Mouse (Mus musculus) neural tube, embryonic 12.5 days (tissue): ENCODE measurements around the gene Tbc1d8. TPM values are rescaled to one million over a fixed set of nuclear protein-coding genes. Genes with fewer than 3 reads are reported as not detected.

ENCODE experiments used
- ATAC-seq: fragments of 200-750 bp; cut with Nextera tagmentation; 2 replicates; pipeline ENCODE4 v1.8.0; 2017; ENCODE audit warnings: low read depth, mild to moderate bottlenecking, moderate TSS enrichment, moderate library complexity; ENCODE audit not compliant: low FRiP score
- H3K27ac ChIP-seq: fragments of 300-500 bp; sonication (generic); 2 replicates; pipeline ENCODE4 v1.5.1; 2016
- H3K27me3 ChIP-seq: fragments of 300-500 bp; sonication (generic); replicated peaks from 2 replicates; pipeline ENCODE4 v1.6.1; 2016; ENCODE audit warnings: mild to moderate bottlenecking
- H3K36me3 ChIP-seq: fragments of 300-500 bp; sonication (generic); 2 replicates; pipeline ENCODE4 v1.6.1; 2016; ENCODE audit warnings: mild to moderate bottlenecking
- H3K4me1 ChIP-seq: fragments of 300-500 bp; sonication (generic); 2 replicates; pipeline ENCODE4 v1.6.1; 2016
- H3K4me2 ChIP-seq: fragments of 300-500 bp; sonication (generic); replicated peaks from 2 replicates; pipeline ENCODE4 v1.6.1; 2016; ENCODE audit warnings: mild to moderate bottlenecking
- H3K4me3 ChIP-seq: fragments of 300-500 bp; sonication (generic); 2 replicates; pipeline ENCODE4 v1.5.1; 2016
- H3K9ac ChIP-seq: fragments of 300-500 bp; sonication (generic); 2 replicates; pipeline ENCODE4 v1.6.1; 2016; ENCODE audit warnings: mild to moderate bottlenecking
- H3K9me3 ChIP-seq: fragments of 300-500 bp; sonication (generic); 2 replicates; pipeline ENCODE4 v1.6.1; 2016; ENCODE audit warnings: mild to moderate bottlenecking
- WGBS: fragments of 180-500 bp; shearing (Covaris S2); methylation state at CpG from one replicate; pipeline ENCODE4 v1.1.7; 2016; 5-methylcytosine and 5-hydroxymethylcytosine counted together
- polyA plus RNA-seq: library from polyadenylated mRNA; unstranded; fragments of >200 nt; fragmentation: Nextera tagmentation; extraction: Ambion mirVana; gene quantifications from 2 replicates; pipeline ENCODE4 v1.2.1, GENCODE M21; 2016

Gene Tbc1d8
- polyA plus RNA-seq, 1 experiment from 2014 or later, result 9.5 TPM

DNA sequence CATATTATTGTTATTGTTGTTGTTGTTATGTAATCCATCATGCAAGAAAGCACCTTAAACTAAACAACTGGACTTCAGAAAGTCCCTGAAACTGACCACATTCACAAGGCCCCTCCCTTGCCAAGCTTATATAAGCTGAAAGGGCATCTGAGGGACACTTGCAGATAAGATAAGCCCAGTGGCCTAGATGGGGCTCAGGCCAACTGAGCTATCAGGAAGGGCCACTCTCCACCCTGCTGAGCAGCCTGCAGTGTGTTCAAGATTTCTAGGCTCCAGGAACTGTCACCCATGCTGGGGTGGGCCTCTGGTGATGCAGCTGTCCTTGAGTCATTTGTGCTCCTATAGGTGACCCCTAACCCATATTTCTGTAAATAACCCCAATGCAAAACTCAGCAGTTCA, 39.9 kb downstream of the Tbc1d8 start:
- ATAC-seq, result no peak
- Histone ChIP-seq H3K36me3 (no peaks in the 10 kb centered on the region), H3K9me3 (no peaks in the 10 kb centered on the region), H3K27me3 (no peaks in the 10 kb centered on the region), H3K9ac (no peak overlapping the region), H3K4me3 (no peak overlapping the region), H3K4me1 (no peaks in the 10 kb centered on the region), H3K27ac (no peak overlapping the region), H3K4me2 (no peak overlapping the region)

DNA sequence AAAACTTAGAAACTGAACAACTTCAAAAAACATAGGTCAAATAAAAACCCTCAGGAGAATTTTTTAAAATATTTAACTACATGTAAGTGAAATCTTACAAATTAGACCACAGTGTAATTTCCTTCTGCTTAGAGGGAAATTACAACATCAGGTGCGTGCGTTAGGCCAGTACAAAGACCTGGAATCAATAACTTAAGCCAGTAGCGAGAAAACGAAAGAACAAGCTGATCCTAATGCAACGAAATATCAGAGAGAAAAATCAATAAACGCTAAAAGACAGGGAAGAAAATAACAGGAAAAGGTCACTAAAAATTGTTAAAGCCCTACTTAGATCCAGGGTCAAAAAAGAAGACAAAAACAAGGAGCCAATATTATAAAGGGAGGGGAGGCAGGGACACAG, 44.3 kb downstream of the Tbc1d8 start:
- Histone ChIP-seq H3K4me2 (no peak overlapping the region), H3K27me3 (no peaks in the 10 kb centered on the region), H3K27ac (no peak overlapping the region), H3K36me3 (no peaks in the 10 kb centered on the region), H3K4me3 (no peak overlapping the region), H3K9ac (no peak overlapping the region), H3K9me3 (no peaks in the 10 kb centered on the region), H3K4me1 (no peaks in the 10 kb centered on the region)
- 86% methylated on average over 6 of the region's 6 CpGs for WGBS
- ATAC-seq, result no peak

DNA sequence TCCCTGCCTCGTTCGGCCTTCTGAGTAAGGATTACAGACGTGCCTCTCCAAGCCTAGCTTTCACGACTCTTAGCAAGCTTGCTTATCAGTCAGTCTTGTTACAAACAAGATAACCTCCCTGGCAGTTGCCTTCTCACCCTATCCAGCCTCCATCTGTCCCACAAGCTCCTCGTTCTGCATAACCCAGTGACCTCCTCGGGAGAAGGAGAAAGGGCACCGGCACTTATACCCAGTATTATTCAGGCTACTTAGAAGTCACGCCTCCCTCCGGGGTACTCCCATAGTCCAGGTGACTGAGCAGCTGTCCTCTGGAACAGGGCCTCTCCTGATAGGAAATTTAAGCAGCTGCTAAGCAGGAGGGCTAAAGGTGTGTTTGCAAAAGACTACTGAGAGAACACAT, 48.5 kb downstream of the Tbc1d8 start:
- H3K9me3 ChIP-seq, result no peaks in the 10 kb centered on the region
- WGBS, result 79% methylated on average over 9 of the region's 9 CpGs
- H3K27me3 ChIP-seq, result no peaks in the 10 kb centered on the region
- no peaks in the 10 kb centered on the region for H3K4me1 ChIP-seq
- H3K4me2 ChIP-seq, result no peak overlapping the region
- H3K4me3 ChIP-seq, result no peak overlapping the region
- H3K36me3 ChIP-seq, result no peaks in the 10 kb centered on the region
- no peak for ATAC-seq
- no peak overlapping the region for H3K9ac ChIP-seq
- H3K27ac ChIP-seq, result no peak overlapping the region

DNA sequence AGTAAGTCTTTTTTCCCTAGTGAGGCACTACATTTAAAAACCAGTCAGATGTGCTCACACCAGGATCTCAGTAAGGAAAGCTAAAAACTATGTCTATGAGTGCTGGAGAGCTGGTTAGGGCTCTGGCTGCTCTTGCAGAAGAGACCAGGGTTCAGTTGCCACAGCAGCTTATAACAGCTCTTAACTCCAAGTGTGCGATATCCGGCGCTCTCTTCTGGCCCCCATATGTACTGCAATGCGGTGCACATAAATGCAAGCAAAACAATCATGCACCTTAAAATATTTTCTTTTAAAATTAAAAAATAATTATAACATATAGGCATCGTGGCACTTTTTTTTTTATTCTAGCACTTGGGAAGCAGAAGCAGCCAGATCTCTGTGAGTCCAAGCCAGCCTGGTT, 49.5 kb downstream of the Tbc1d8 start:
- no peak for ATAC-seq
- 90% methylated on average over 5 of the region's 5 CpGs for WGBS
- H3K4me2 ChIP-seq, result no peak overlapping the region
- no peaks in the 10 kb centered on the region for H3K27me3 ChIP-seq
- H3K4me3 ChIP-seq, result no peak overlapping the region
- H3K27ac ChIP-seq, result no peak overlapping the region
- H3K9me3 ChIP-seq, result no peaks in the 10 kb centered on the region
- no peaks in the 10 kb centered on the region for H3K36me3 ChIP-seq
- no peak overlapping the region for H3K9ac ChIP-seq
- H3K4me1 ChIP-seq, result no peaks in the 10 kb centered on the region

DNA sequence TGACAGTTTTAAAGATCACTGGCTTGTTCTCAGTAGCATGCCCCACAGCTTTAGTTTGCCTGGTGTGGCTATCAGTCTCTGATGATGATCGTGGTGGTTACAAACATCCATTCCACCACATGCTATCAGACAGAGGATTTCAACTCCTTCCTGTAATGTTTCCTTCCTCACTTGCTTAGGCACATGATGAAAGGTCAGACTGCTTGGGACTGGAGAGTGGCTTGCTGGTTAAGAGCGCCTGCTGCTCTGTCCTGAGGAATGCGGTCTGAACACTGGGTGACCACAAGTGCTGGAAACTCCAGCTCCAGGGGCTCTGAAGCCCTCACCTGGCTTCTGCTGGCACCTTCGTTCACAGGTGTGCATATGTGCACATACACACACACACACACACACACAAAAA, 50.3 kb downstream of the Tbc1d8 start:
- H3K27me3 ChIP-seq, result no peaks in the 10 kb centered on the region
- H3K27ac ChIP-seq, result no peak overlapping the region
- H3K4me2 ChIP-seq, result no peak overlapping the region
- no peak for ATAC-seq
- no peak overlapping the region for H3K9ac ChIP-seq
- no peaks in the 10 kb centered on the region for H3K36me3 ChIP-seq
- H3K4me1 ChIP-seq, result no peaks in the 10 kb centered on the region
- WGBS, result 87% methylated on average over 4 of the region's 4 CpGs
- H3K9me3 ChIP-seq, result no peaks in the 10 kb centered on the region
- no peak overlapping the region for H3K4me3 ChIP-seq

DNA sequence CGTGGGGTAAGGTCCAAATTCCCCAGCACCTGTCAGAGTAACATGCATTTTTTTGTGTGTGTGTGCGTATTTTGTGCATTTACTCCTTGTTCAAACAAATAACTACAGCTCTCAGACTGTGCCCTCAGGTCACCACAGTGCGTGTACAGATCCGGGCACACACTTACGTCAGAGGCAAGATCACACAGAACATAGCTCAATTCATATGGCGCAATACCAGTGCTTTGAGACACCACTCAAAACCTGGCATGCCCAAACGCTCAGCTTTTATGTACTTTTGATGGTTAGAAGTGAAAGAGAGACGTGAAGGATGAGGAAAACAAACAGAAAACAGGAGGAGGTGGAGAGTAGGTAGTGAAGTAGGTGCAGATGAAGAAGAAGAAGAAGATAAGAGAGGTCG, 53.1 kb downstream of the Tbc1d8 start:
- Histone ChIP-seq H3K4me1 (no peaks in the 10 kb centered on the region), H3K4me3 (no peak overlapping the region), H3K4me2 (no peak overlapping the region), H3K36me3 (no peaks in the 10 kb centered on the region), H3K27me3 (no peaks in the 10 kb centered on the region), H3K9ac (no peak overlapping the region), H3K27ac (no peak overlapping the region), H3K9me3 (no peaks in the 10 kb centered on the region)
- ATAC-seq, result no peak
- WGBS, result 90% methylated on average over 9 of the region's 9 CpGs

DNA sequence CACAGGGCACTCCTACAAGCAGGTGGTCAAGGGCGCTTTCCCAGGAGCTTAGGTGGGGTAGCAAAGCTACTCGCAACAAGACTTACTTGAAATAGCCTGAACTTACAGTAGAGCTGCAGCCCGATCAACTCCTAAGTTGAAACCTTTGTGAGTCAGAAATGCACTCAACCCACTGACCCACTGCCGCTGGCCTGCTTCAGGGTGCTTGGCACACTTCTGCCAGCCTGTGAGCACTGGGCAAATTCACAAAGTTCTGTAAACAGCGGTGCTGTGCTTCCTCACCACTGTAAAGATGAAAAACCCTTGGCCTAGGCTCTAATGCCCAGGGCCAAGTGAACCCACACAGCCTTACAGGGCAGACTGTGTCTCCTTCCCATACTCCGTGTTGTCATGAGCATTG, 57.6 kb downstream of the Tbc1d8 start:
- no peak overlapping the region for H3K9ac ChIP-seq
- no peak for ATAC-seq
- H3K27ac ChIP-seq, result no peak overlapping the region
- no peak overlapping the region for H3K4me3 ChIP-seq
- WGBS, result 95% methylated on average over 6 of the region's 6 CpGs
- no peaks in the 10 kb centered on the region for H3K27me3 ChIP-seq
- H3K9me3 ChIP-seq, result no peaks in the 10 kb centered on the region
- H3K4me1 ChIP-seq, result peaks cover 5% of the 10 kb centered on the region
- H3K4me2 ChIP-seq, result no peak overlapping the region
- no peaks in the 10 kb centered on the region for H3K36me3 ChIP-seq

DNA sequence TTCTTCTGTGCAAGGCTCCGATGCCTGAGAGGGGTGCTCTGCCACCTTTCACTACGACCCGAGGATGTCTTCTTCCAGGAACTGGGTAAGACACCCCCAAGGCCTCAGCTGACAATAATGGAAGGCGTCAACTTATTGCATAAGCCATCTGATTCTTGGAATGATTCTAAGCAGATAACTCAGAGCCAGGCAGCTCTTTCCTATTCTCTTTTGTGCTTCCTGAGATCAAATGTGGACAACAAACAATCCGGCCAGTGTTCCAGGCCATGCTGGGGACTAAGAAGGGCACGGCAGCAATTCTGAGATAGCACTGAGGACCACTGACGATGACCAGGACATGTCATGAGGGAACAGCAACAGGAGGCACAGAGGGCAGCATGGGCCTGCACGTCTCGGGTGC, 59.7 kb downstream of the Tbc1d8 start:
- WGBS, result 87% methylated on average over 9 of the region's 9 CpGs
- Histone ChIP-seq H3K9ac (no peak overlapping the region), H3K4me1 (peaks cover 5% of the 10 kb centered on the region), H3K27ac (no peak overlapping the region), H3K36me3 (no peaks in the 10 kb centered on the region), H3K27me3 (no peaks in the 10 kb centered on the region), H3K4me2 (no peak overlapping the region), H3K4me3 (no peak overlapping the region), H3K9me3 (0 out of 2 replicates have a peak, but pooled peaks cover 4% of the 10 kb centered on the region)
- ATAC-seq, result no peak

DNA sequence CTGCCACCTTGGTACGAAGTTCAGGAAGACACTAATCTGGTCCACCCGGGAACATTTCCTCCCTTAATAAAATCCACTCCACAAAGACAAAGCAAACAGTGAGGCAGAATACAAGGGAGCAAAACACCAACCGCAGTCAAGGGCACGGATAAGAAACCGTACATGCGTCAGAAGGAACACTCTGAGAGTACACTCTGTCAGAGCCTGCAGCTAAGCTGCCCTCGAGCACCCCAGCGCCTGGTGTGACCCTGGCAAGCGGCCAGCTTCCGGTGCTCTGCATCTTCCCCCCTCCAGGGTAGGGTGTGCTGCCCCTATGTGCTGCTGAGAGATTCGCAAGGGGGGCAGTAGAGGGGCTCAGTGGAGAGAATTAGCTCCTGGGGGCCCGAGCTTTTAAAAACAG, 60.7 kb downstream of the Tbc1d8 start:
- Histone ChIP-seq H3K27ac (no peak overlapping the region), H3K4me3 (no peak overlapping the region), H3K4me1 (peaks cover 5% of the 10 kb centered on the region), H3K4me2 (no peak overlapping the region), H3K9me3 (0 out of 2 replicates have a peak, but pooled peaks cover 4% of the 10 kb centered on the region), H3K27me3 (no peaks in the 10 kb centered on the region), H3K9ac (no peak overlapping the region), H3K36me3 (no peaks in the 10 kb centered on the region)
- WGBS, result 54% methylated on average over 12 of the region's 12 CpGs
- no peak for ATAC-seq

DNA sequence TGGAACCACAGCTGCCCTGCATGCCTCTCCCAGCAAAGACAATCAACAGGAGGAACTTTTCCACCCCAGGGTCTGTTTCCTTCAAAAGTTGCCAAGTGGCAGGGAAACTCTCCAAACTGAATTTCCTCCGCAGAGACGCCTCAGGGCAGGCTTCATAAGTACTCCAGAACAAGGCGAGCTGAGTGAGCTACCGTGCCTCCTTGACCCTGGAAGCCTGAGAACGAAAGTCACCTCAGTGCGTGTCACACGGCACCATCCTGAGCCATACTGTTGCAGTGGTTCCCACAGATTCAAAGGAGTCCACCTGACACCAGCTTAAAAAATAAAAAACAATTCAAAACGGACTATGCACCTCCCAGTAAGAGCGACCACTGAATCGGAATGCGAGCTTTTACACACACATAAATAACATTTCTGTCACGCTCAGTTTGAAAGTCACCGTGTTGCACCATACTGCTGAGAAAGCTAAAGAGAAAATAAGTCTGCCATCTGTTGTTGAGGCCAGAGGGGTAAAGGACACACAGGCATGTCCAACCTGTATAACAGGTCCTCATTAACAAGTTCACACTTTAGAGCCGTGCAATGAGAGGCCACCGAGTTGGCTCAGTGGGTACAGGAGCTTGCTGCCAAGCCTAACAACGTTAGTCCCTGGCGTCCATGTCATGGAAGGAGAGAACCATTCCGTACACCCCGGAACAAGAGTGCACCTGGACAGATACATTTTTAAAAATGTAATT, 68.3 kb downstream of the Tbc1d8 start:
- no peak overlapping the region for H3K9ac ChIP-seq
- H3K27ac ChIP-seq, result no peak overlapping the region
- peaks cover 8% of the 10 kb centered on the region; the same call in 1 of the 2 replicates for H3K4me1 ChIP-seq
- H3K36me3 ChIP-seq, result no peaks in the 10 kb centered on the region
- no peak for ATAC-seq
- no peak overlapping the region for H3K4me2 ChIP-seq
- H3K4me3 ChIP-seq, result no peak overlapping the region
- H3K27me3 ChIP-seq, result no peaks in the 10 kb centered on the region
- WGBS, result 62% methylated on average over 19 of the region's 19 CpGs
- H3K9me3 ChIP-seq, result 0 out of 2 replicates have a peak, but pooled peaks cover 4% of the 10 kb centered on the region

DNA sequence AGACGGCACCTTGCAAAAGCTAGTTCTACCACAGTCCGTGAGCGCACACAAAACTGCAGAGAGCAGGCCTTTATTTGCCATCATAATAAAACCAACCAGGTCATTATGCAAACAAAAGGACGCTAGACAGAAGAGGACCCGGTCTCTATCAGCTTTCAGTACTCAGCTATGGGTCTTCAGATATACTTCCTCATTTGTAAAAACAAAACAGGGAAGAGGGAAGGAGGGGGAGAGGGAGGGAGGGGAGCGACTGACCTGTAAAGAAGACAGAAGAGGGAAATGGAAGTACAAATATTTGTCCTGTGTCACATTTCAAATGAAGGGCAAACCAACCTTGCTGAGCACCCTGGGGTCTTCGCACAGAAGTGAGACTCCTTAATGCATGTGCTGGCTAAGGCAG, 69.9 kb downstream of the Tbc1d8 start:
- 57% methylated on average over 7 of the region's 7 CpGs for WGBS
- no peak for ATAC-seq
- no peaks in the 10 kb centered on the region for H3K36me3 ChIP-seq
- no peak overlapping the region for H3K4me3 ChIP-seq
- no peak overlapping the region for H3K4me2 ChIP-seq
- H3K27me3 ChIP-seq, result no peaks in the 10 kb centered on the region
- no peak overlapping the region for H3K27ac ChIP-seq
- no peak overlapping the region for H3K9ac ChIP-seq
- peaks cover 8% of the 10 kb centered on the region; the same call in 1 of the 2 replicates for H3K4me1 ChIP-seq
- H3K9me3 ChIP-seq, result no peaks in the 10 kb centered on the region

DNA sequence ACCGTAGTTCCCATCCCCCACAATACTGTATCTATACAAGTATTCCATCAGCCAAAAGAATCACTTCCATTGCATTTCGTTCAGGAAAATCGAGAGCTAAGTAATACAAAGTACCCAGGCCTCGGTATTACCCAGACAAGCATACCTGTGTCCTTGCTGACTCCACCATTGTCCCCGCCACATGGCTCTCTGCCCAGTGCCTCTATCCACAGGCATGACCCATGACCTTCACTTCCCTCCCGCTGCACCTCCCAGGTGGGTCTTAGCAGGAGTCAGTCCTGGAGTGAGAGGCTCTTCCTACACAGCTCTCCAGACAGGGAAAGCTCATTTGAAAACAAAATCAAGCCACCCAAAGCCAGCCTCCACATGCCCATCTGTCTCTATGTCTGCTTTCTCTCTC, 70.4 kb downstream of the Tbc1d8 start:
- Histone ChIP-seq H3K4me1 (peaks cover 8% of the 10 kb centered on the region; the same call in 1 of the 2 replicates), H3K27me3 (no peaks in the 10 kb centered on the region), H3K4me3 (no peak overlapping the region), H3K27ac (no peak overlapping the region), H3K9ac (no peak overlapping the region), H3K36me3 (no peaks in the 10 kb centered on the region), H3K9me3 (no peaks in the 10 kb centered on the region), H3K4me2 (no peak overlapping the region)
- WGBS, result 92% methylated on average over 6 of the region's 6 CpGs
- ATAC-seq, result no peak

DNA sequence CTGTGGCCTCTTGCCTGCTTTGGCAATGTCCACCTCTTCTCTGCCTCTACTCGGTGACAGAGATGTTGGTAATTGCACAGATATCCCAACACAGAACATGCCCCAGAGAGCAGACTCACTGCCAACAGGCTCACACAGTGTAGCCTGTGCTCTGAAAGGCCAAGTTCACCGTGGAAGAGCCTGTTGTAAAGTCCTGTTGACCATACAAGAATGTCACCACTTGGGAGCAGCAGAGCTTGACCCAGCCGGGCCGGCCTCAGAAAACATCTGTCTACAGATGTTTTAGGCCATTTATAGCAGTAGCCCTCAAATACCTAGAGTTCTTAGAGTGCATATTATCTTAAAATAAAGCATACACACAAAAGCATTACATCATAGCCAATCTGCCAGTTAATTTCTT, 71.4 kb downstream of the Tbc1d8 start:
- H3K4me2 ChIP-seq, result no peak overlapping the region
- 82% methylated on average over 4 of the region's 4 CpGs for WGBS
- H3K9ac ChIP-seq, result no peak overlapping the region

More for the DNA sequence above, 71.4 kb downstream of the Tbc1d8 start:
- peaks cover 7% of the 10 kb centered on the region; the same call in 1 of the 2 replicates for H3K4me1 ChIP-seq
- no peaks in the 10 kb centered on the region for H3K36me3 ChIP-seq
- no peaks in the 10 kb centered on the region for H3K27me3 ChIP-seq
- H3K27ac ChIP-seq, result no peak overlapping the region
- no peaks in the 10 kb centered on the region for H3K9me3 ChIP-seq
- ATAC-seq, result no peak
- no peak overlapping the region for H3K4me3 ChIP-seq
